In the genomic region with DNA sequence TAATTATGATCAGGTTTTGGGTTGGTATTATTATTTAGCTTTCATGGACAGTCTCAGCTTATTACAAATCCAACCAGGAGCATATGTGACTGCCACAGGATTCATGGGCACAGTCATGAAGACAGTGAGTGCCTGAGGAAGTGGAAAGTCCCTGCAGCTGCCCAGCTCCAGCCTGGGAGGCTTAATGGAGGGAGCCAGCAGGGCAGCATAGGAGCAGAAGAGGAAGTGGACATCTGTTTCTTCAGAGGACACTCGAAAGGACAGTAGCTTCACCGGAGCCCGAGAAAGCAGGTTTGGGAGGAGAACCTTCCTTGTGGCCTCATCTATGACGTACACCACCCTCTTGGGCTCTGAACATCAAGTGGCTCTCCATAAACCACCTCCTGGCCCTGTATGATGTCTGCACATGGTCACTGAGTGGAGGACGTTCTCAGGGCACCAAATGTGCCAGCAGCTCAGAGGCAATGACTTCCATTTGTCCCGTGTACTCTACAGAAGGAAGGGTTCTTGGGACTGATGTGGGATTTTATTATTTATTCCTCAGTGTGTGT, we compare ENCODE assay signal across 10 mouse cellular contexts. TPM values are rescaled to one million over a fixed set of nuclear protein-coding genes. Genes with fewer than 3 reads are reported as not detected.
DNase-seq lines count a peak whose midpoint lies in the region; ATAC-seq and TF ChIP-seq lines count a peak whose summit lies in the region.
"Had no signal": no experiment of that assay in that cellular context is flagged by ENCODE, and none has a peak within 500 bp of the region (broad histone marks: within the 10 kb centered on the region; RNA-seq: fewer than 3 reads in every experiment).

No protein-coding gene starts in this region.

- H3K9ac ChIP-seq in lung, embryonic 14.5 days = no peak overlapping the region
- H3K9ac ChIP-seq in embryonic facial prominence, embryonic 13.5 days = no peak overlapping the region
- peak overlapping the region; percentile 78; the same call in 1 of the 2 replicates for H3K9ac ChIP-seq in heart, embryonic 13.5 days

- no peak overlapping the region for H3K4me3 ChIP-seq in lung, embryonic 14.5 days (ENCODE audit: low read depth, low read length)
- no peak overlapping the region for H3K4me3 ChIP-seq in lung, adult 2 months (replicated peaks; ENCODE audit: extremely low read depth, low read depth, low read length)
- H3K4me3 ChIP-seq in embryonic facial prominence, embryonic 13.5 days = no peak overlapping the region
- H3K4me3 ChIP-seq in heart, embryonic 13.5 days = no peak overlapping the region
- no peak overlapping the region for H3K4me3 ChIP-seq in myocyte

- no peaks in the 10 kb centered on the region for H3K79me2 ChIP-seq in myocyte (ENCODE audit: control insufficient read depth, insufficient read depth)

- DNase-seq in lung, embryonic 14.5 days = no peak
- DNase-seq in lung, adult 2 months = no peak
- DNase-seq in cerebellum, postnatal 36 days = no peak
- no peak for DNase-seq in ovary, postnatal 10 days (ENCODE audit: low spot score)
- DNase-seq: cerebellum, postnatal 25 days; gastrocnemius, postnatal 14 days had no signal

- H3K27ac ChIP-seq in lung, embryonic 14.5 days (ENCODE audit: low read depth) = peak overlapping the region; percentile 91; the same call in 1 of the 2 replicates
- peak overlapping the region; percentile 87; the same call in 1 of the 2 replicates for H3K27ac ChIP-seq in embryonic facial prominence, embryonic 13.5 days
- peak overlapping the region; percentile 99 for H3K27ac ChIP-seq in heart, embryonic 13.5 days (replicated peaks)

- no peaks in the 10 kb centered on the region for H3K36me3 ChIP-seq in lung, embryonic 14.5 days (ENCODE audit: insufficient read depth)
- H3K36me3 ChIP-seq in embryonic facial prominence, embryonic 13.5 days = no peaks in the 10 kb centered on the region
- H3K36me3 ChIP-seq in heart, embryonic 13.5 days = no peaks in the 10 kb centered on the region
- no peaks in the 10 kb centered on the region for H3K36me3 ChIP-seq in myocyte (ENCODE audit: control insufficient read depth, insufficient read depth)

- WGBS in lung, embryonic 14.5 days = 79% methylated on average over 6 of the region's 6 CpGs
- 65% methylated on average over 6 of the region's 6 CpGs for WGBS in lung, adult 2 months
- 84% methylated on average over 6 of the region's 6 CpGs for WGBS in embryonic facial prominence, embryonic 13.5 days
- 74% methylated on average over 6 of the region's 6 CpGs for WGBS in heart, embryonic 13.5 days

- TF ChIP-seq CTCF in lung, embryonic 14.5 days (IDR thresholded peaks at IDR 0.05; ENCODE audit: low read depth) = no peak
- no peak for TF ChIP-seq CTCF in lung, adult 2 months (IDR thresholded peaks at IDR 0.05; ENCODE audit: insufficient read depth, low read length)

- H3K4me2 ChIP-seq in lung, embryonic 14.5 days = no peak overlapping the region
- no peak overlapping the region for H3K4me2 ChIP-seq in embryonic facial prominence, embryonic 13.5 days
- no peak overlapping the region for H3K4me2 ChIP-seq in heart, embryonic 13.5 days
- peak overlapping the region; percentile 91 for H3K4me2 ChIP-seq in myocyte (ENCODE audit: low read depth)

- no peaks in the 10 kb centered on the region for H3K27me3 ChIP-seq in lung, embryonic 14.5 days (ENCODE audit: insufficient read depth, low read length)
- H3K27me3 ChIP-seq in embryonic facial prominence, embryonic 13.5 days = no peaks in the 10 kb centered on the region
- no peaks in the 10 kb centered on the region for H3K27me3 ChIP-seq in heart, embryonic 13.5 days (replicated peaks)
- H3K27me3 ChIP-seq in myocyte (ENCODE audit: control insufficient read depth, insufficient read depth, insufficient read length) = no peaks in the 10 kb centered on the region

- no peaks in the 10 kb centered on the region for H3K9me3 ChIP-seq in lung, embryonic 14.5 days (ENCODE audit: low read depth, low read length)
- no peaks in the 10 kb centered on the region for H3K9me3 ChIP-seq in embryonic facial prominence, embryonic 13.5 days
- no peaks in the 10 kb centered on the region for H3K9me3 ChIP-seq in heart, embryonic 13.5 days

- ATAC-seq in lung, embryonic 14.5 days (ENCODE audit: insufficient read depth) = no peak
- ATAC-seq in embryonic facial prominence, embryonic 13.5 days (ENCODE audit: insufficient number of reproducible peaks, insufficient read depth, low FRiP score, low TSS enrichment, low read depth) = no peak
- no peak for ATAC-seq in heart, embryonic 13.5 days (ENCODE audit: extremely low read depth, insufficient number of reproducible peaks, low FRiP score, low TSS enrichment)
- ATAC-seq: hindbrain, embryonic 16.5 days had no signal

- no peak overlapping the region for H3ac ChIP-seq in myocyte (ENCODE audit: control insufficient read depth, insufficient read length)

- H3K4me1 ChIP-seq in lung, embryonic 14.5 days (ENCODE audit: insufficient read depth) = peaks cover 8% of the 10 kb centered on the region
- H3K4me1 ChIP-seq in lung, adult 2 months (ENCODE audit: control insufficient read depth, insufficient read depth, low read length) = peaks cover 15% of the 10 kb centered on the region
- peaks cover 37% of the 10 kb centered on the region for H3K4me1 ChIP-seq in embryonic facial prominence, embryonic 13.5 days
- H3K4me1 ChIP-seq in heart, embryonic 13.5 days = peaks cover 47% of the 10 kb centered on the region

- no peak for TF ChIP-seq POLR2A in lung, adult 2 months (IDR thresholded peaks at IDR 0.05; ENCODE audit: borderline replicate concordance, extremely low read depth, low read depth, low read length)
- TF ChIP-seq POLR2A in myocyte (IDR thresholded peaks at IDR 0.05; ENCODE audit: insufficient read length, low read depth) = no peak

TF ChIP-seq in myocyte, 11 proteins besides CTCF, POLR2A, EP300 and RAD21:
- TF ChIP-seq E2F4 (IDR thresholded peaks at IDR 0.05; ENCODE audit: insufficient read depth) = no peak
- TF ChIP-seq SRF (IDR thresholded peaks at IDR 0.05; ENCODE audit: control insufficient read depth, insufficient read length, low read depth) = no peak
- TF ChIP-seq POLR2AphosphoS2 (IDR thresholded peaks at IDR 0.05; ENCODE audit: insufficient read length, low read depth) = no peak
- no peak for TF ChIP-seq REST (IDR thresholded peaks at IDR 0.05; ENCODE audit: insufficient read depth, insufficient read length)
- peak in 1 of 3 experiments; percentile 18 for TF ChIP-seq MYOD1 (IDR thresholded peaks at IDR 0.05; ENCODE audit: control insufficient read depth in 1 of 3, insufficient read length in 2 of 3, low read depth in 2 of 3)
- peak in 1 of 3 experiments; percentile 34 for TF ChIP-seq MYOG (IDR thresholded peaks at IDR 0.05; ENCODE audit: control insufficient read depth in 1 of 3, insufficient read depth in 1 of 3, insufficient read length in 2 of 3, low read depth in 2 of 3)
- no peak for TF ChIP-seq MAX (IDR thresholded peaks at IDR 0.05; ENCODE audit: low read depth)

RNA-seq across cellular contexts. Expression of gene Irf2bp2, which starts 28.5 kb away (rescaled TPM):
- polyA plus RNA-seq in lung, embryonic 14.5 days (2014; fragmentation: Nextera tagmentation; extraction: Ambion mirVana) = 8.9 and 9.3 TPM in 2 replicates
- 81.2 and 127 TPM in 2 replicates for polyA plus RNA-seq in lung, adult 2 months (2012; rRNA removed)
- 11.1 and 13.5 TPM in 2 replicates for polyA plus RNA-seq in embryonic facial prominence, embryonic 13.5 days (2015; fragmentation: Nextera tagmentation; extraction: Ambion mirVana)
- polyA plus RNA-seq in heart, embryonic 13.5 days (2015; fragmentation: Nextera tagmentation; extraction: Ambion mirVana) = 6.5 and 7.5 TPM in 2 replicates
- 16.8 TPM for polyA plus RNA-seq in myocyte (2012; fragmentation: generic; extraction: Trizol)
